Mouse (Mus musculus) gastrocnemius, adult 18-20 months (tissue): ENCODE measurements around the gene Mgat4a. TPM values are rescaled to one million over a fixed set of nuclear protein-coding genes. Genes with fewer than 3 reads are reported as not detected.
"Not testable (repeated sequence)": the region's sequence is repeated elsewhere in the genome, so short reads cannot be mapped to it uniquely, and the experiment has no call there.

ENCODE experiments used
- DNase-seq: peaks from one replicate; pipeline ENCODE4 v3.0.0; 2021; ENCODE audit warnings: low spot score
- total RNA-seq, 2 experiments: library from RNA; stranded (reverse); gene quantifications; 2 replicates each; pipeline ENCODE4 v1.2.3; 2021

The Mgat4a gene
- total RNA-seq, 2 experiments from 2014 or later: 4.8 to 8.7 TPM

- DNase-seq: no peak
Measured at GRCm38 (mm10) chr1:37533181-37533580, 7.6 kb downstream of the Mgat4a start.

DNA sequence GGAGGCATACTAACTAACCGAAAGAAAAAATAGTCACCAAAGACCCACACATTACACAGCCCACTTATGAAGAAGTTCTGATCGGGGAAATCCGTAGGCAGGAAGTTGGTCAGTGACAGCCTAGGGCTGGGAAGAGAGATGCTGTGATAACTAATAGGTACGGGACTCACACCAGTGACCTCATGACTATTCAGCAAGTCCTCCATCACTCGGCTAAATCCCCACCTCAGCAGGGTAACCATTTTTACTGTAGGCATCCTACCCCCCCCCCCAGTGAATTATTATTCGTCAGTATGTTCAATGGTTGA lies 8.3 kb downstream of the Mgat4a start:
- DNase-seq: no peak

DNA sequence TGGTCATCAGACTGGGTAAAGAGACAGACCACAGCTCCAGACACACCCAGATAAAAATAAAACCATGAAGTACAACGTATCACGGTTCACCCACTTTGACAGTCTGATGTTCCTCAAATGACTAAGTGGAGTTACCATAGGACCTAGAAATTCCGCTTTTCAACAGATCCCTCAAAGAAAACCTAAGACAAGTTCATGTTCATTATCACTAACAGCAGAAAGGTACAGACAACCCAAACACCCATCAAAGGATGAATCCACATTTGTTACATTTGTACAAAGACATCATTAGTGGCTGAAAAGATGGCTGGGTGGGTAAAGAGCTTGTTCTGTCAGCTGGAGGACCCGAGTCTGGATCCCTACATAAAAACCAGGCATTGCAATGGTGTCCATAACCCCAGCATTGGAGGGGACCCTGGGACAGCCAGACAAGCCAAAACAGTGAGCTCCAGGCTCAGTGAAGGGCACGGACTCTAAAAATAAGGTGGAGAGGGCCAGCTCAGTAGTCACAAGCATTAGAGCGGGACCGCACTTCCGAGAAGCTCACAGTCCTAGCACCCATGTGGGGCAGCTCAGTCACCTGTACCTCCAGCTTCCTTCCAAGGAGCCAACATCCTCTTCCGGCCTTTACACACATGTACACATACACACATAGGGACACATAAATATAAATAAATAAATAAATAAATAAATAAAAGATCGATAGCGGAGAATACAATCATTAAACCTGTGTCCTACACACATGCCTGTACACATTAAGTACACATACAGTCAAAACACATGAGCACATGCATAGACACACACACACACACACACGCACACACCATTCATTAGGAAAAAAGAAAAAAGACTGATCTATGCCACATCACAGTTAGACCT lies 8.9 kb downstream of the Mgat4a start:
- DNase-seq: no peak

DNA sequence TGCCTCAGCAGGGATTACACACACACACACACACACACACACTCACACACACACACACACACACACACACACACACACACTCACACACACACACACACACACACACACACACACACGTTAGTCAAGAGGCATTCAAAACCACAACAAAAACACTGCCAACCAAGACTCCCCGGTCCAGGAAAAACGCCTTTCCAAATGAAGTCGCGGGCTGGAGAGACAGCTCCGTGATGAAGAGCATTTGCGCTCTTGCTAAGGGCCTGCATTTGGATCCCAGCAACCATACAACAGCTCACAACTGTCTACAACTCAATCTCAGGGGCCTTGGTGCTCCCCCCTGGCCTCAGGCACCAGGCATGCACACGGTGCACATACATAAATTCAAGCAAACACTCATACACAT lies 10.8 kb downstream of the Mgat4a start:
- DNase-seq: no peak

DNA sequence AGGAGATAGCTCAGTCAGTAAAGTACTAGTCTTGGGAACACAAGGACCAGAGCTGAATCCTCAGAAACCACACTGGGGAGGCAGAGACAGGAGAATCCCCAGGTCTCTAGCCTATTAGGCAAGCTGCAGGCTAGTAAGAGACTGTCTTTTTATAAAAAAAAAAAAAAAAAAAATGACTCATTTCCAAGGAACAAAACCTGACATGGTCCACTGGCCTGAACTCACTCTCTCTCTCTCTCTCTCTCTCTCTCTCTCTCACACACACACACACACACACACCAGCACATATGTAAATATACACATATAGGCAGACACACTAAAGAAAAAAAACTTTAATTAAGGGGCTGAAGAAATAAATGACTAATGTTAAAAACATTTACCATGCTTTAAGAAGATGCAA lies 14.6 kb downstream of the Mgat4a start:
- DNase-seq: no peak

- no peak for DNase-seq
Measured at GRCm38 (mm10) chr1:37524669-37525068, 16.1 kb downstream of the Mgat4a start.

- not testable (repeated sequence) for DNase-seq
Measured at GRCm38 (mm10) chr1:37524122-37524521, 16.7 kb downstream of the Mgat4a start.

- DNase-seq: not testable (repeated sequence)
Measured at GRCm38 (mm10) chr1:37523548-37523947, 17.3 kb downstream of the Mgat4a start.

DNA sequence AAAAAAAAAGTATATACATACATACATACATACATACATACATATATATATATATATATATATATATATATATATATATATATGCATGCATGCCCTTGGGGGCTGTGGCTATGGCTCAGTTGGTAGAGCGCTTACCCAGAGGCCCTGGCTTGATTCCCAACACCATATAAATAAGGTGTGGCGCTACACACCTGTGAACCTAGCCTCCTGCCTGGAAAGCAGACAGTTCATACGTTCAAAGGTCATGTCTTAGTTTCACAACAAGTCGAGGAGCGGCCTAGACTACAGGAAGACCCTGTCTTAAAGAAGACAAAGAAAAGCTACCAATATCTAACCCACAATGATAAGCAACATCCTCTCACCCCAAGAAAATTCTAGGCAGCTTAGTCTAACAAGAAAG lies 18.7 kb downstream of the Mgat4a start:
- no peak for DNase-seq

DNA sequence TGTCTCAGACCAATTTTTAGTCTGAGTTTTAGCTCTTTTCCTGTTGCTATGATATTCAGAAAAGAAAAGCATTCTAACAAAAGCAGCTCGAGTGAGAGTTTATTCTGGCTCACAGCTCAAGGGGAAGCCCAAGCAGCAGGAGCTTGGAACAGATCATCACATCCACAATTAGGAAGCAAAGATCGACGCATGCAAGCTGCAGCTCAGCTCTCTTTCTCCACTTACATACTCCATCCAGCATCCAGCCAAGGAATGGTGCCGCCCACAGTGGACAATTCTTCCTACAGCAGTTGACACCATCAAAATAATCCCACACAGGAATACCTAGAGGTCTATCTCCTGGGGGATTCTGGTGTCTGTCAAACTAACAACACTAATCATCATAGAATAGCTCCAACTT lies 22.0 kb downstream of the Mgat4a start:
- DNase-seq: no peak

DNA sequence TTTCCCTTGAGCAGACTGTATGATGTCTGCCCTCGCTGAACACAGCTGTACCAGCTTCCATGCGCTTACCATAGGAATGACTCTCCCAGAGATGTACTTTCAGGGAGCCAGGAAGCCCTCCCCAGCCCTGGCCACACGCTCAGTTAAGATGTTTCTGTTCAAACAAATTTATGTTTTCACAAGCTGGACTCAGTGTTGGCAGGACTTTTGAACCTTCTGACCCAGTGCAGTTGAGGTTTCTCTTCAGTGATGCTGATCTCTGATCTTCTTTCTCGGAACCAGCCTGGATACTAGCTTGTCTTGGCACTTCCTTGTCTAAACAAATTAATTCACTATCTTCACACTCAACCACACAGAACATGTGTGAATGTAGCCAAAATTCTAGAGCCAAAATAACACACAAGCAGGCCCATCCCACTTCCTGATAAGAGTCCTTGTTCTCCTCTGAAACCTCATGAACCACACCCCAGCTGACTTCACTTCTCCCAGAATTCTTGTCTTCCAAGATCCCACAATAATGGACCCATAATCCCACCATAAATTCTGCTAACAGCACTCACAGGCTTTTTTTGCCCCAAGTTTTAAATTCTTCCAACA lies 22.6 kb downstream of the Mgat4a start:
- DNase-seq: peak; percentile 26

GRCm38 (mm10) chr1:37512961-37513431 lies 27.8 kb downstream of the Mgat4a start:
- DNase-seq: no peak

DNA sequence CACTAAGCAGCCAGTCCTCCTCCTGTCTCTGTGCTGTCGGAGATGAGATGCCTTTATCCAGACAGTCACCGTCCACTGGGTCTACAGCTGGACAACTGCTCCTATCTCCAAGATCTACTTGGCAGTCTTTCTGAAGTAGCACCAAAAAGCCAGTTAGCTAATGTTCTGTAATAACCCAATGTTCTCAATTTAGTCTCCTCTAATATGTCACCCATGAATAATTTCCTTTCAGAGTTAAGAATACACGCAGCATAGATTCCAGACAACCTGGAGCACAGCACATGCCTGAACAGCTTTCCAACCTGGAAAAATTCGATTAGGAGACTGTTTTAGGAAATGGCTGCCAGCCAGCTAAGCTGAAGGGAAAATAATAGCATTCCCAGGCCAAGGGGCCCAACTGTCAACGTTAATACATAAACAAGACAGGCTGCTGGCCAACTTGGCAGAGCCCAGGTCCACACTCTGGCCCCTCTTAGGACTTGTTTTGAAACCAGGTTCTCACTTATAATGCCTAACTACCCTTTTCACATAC lies 28.6 kb downstream of the Mgat4a start:
- peak; percentile 54 for DNase-seq

GRCm38 (mm10) chr1:37510193-37510592 lies 30.6 kb downstream of the Mgat4a start:
- no peak for DNase-seq

- no peak for DNase-seq
Measured at GRCm38 (mm10) chr1:37509437-37509836, 31.4 kb downstream of the Mgat4a start.

DNA sequence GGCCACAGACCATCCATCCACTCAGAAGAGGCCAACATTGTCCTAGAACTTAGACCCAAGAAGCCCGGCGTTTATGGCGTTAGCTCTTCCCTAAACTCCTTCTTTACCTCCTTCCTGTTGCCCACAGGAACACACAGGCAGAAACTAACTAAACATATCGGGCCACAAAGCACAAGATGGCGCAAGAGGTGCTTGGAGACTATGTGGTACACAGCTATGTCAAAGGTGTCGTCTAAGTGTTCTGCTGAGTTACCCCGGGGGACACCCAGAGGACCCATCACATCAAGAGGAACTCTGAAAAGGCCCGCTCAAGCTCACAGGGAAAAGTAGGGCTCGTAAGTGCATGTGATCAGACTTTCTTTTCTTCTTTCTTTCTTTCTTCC lies 35.5 kb downstream of the Mgat4a start:
- no peak for DNase-seq

- no peak for DNase-seq
Measured at GRCm38 (mm10) chr1:37504716-37505347, 36.0 kb downstream of the Mgat4a start.

GRCm38 (mm10) chr1:37503656-37504055 lies 37.2 kb downstream of the Mgat4a start:
- DNase-seq: no peak

DNA sequence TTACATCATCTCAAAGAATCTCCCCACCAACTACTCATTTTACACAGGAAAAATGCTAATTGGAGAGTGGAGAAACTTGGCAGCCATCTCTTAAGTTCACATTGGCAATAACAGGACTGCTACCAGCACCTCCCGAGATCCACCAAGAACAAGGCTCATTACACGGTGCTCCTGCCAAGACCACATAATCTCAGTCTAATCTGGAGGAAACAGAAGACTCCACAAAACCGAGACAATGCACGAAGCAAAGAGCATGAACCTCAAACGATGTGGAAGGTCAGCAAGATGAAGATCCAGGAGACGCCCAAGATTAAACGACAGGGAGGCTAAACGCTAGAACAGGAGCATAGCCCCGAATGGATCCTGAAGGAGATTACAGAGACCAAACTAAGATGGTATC lies 38.5 kb downstream of the Mgat4a start:
- DNase-seq: no peak

GRCm38 (mm10) chr1:37500723-37501122 lies 40.1 kb downstream of the Mgat4a start:
- DNase-seq: no peak

GRCm38 (mm10) chr1:37499395-37499794 lies 41.4 kb downstream of the Mgat4a start:
- not testable (repeated sequence) for DNase-seq

DNA sequence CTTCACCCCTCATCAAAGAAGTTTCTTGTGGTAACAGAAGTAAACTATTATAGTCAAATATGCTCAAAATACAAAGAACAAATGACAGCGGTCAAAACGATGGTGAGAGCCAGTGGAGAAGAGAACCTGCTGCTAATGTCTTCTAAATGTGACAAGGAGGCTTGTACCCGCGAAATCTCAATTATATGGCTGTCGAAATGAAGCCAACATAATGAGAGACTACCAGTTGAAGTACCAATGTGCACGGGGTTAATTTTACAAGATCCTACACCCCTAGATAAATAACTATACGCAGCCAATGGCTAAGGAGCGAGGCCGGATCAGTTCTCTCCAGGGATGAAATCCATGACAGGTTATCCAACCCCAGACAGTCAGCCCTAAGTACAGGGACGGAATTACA lies 41.9 kb downstream of the Mgat4a start:
- no peak for DNase-seq
